Mouse (Mus musculus) heart, embryonic 15.5 days (tissue): ENCODE results near the gene Zmynd15. TPM values are rescaled to one million over a fixed set of nuclear protein-coding genes. Genes with fewer than 3 reads are reported as not detected.

Experiments used
- ATAC-seq: fragments of 200-750 bp; cut with Nextera tagmentation; replicated peaks from 2 replicates; pipeline ENCODE4 v1.8.0; 2017; ENCODE audit warnings: low read depth, moderate TSS enrichment; ENCODE audit not compliant: insufficient number of reproducible peaks, insufficient read depth, low FRiP score
- H3K27ac ChIP-seq: fragments of 300-500 bp; sonication (generic); 2 replicates; pipeline ENCODE4 v1.5.1; 2015; ENCODE audit warnings: mild to moderate bottlenecking, inconsistent platforms
- H3K27me3 ChIP-seq: fragments of 300-500 bp; sonication (generic); 2 replicates; pipeline ENCODE4 v1.6.1; 2015; ENCODE audit warnings: inconsistent platforms
- H3K36me3 ChIP-seq: fragments of 300-500 bp; sonication (generic); 2 replicates; pipeline ENCODE4 v1.6.1; 2015; ENCODE audit warnings: mild to moderate bottlenecking, inconsistent platforms
- H3K4me1 ChIP-seq: fragments of 300-500 bp; sonication (generic); replicated peaks from 2 replicates; pipeline ENCODE4 v1.6.1; 2015; ENCODE audit warnings: inconsistent platforms
- H3K4me2 ChIP-seq: fragments of 300-500 bp; sonication (generic); 2 replicates; pipeline ENCODE4 v1.6.1; 2015; ENCODE audit warnings: inconsistent platforms, mild to moderate bottlenecking, moderate library complexity
- H3K4me3 ChIP-seq: fragments of 300-500 bp; sonication (generic); 2 replicates; pipeline ENCODE4 v1.5.1; 2015; ENCODE audit warnings: mild to moderate bottlenecking, inconsistent platforms
- H3K9ac ChIP-seq: fragments of 300-500 bp; sonication (generic); 2 replicates; pipeline ENCODE4 v1.6.1; 2015; ENCODE audit warnings: mild to moderate bottlenecking, inconsistent platforms
- H3K9me3 ChIP-seq: fragments of 300-500 bp; sonication (generic); replicated peaks from 2 replicates; pipeline ENCODE4 v1.6.1; 2016; ENCODE audit warnings: inconsistent platforms
- WGBS: fragments of 180-500 bp; shearing (Covaris S2); methylation state at CpG from one replicate; pipeline ENCODE4 v1.1.7; 2015; ENCODE audit warnings: mixed read lengths; 5-methylcytosine and 5-hydroxymethylcytosine counted together
- microRNA-seq: library from miRNA; unstranded; fragments of <30 nt; microRNA quantifications from one replicate; pipeline ENCODE4, GENCODE M21; 2016
- polyA plus RNA-seq: library from polyadenylated mRNA; unstranded; fragments of >200 nt; fragmentation: Nextera tagmentation; extraction: Ambion mirVana; gene quantifications from 2 replicates; pipeline ENCODE4 v1.2.1, GENCODE M21; 2015

Gene Zmynd15
- polyA plus RNA-seq, 1 experiment from 2014 or later: 1.5 TPM

- Histone ChIP-seq H3K4me3 (no peak overlapping the region), H3K9ac (no peak overlapping the region), H3K9me3 (no peaks in the 10 kb centered on the region), H3K27me3 (peaks cover 23% of the 10 kb centered on the region), H3K27ac (no peak overlapping the region), H3K36me3 (no peaks in the 10 kb centered on the region), H3K4me2 (no peak overlapping the region), H3K4me1 (peaks cover 7% of the 10 kb centered on the region; the same call in 1 of the 2 replicates)
- 63% methylated on average over 7 of the region's 7 CpGs for WGBS
- no peak for ATAC-seq
Observed at GRCm38 (mm10) chr11:70506962-70507515, 47.8 kb downstream of the Zmynd15 start.

- no peak overlapping the region for H3K27ac ChIP-seq
- no peaks in the 10 kb centered on the region for H3K9me3 ChIP-seq
- no peak for ATAC-seq
- H3K4me2 ChIP-seq: 0 out of 2 replicates have a peak overlapping the region, but pooled peaks have one; percentile 1
- H3K27me3 ChIP-seq: peaks cover 18% of the 10 kb centered on the region
- H3K4me3 ChIP-seq: no peak overlapping the region
- H3K9ac ChIP-seq: no peak overlapping the region
- 9% methylated on average over 19 of the region's 19 CpGs for WGBS
- H3K36me3 ChIP-seq: no peaks in the 10 kb centered on the region
- peaks cover 7% of the 10 kb centered on the region; the same call in 1 of the 2 replicates for H3K4me1 ChIP-seq
Observed at GRCm38 (mm10) chr11:70509753-70510564, 50.7 kb downstream of the Zmynd15 start.

DNA sequence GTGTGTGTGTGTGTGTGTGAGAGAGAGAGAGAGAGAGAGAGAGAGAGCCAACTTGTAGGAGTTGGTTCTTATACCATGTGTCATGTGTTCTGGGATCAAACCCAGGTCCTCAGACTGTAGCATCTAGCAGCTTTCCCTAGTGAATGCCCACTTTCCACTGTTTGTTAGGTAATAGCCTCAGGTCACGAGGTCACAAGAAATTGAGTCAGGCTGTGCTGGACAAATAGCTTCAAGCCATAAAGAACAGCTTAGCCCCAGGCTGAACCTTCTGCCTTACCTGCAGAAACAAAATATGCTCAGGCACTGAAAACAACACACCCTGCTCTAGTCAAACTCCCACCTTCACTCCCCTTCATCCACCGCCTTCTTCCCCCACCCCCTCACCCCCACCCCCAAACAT lies 52.0 kb downstream of the Zmynd15 start:
- Histone ChIP-seq H3K4me1 (peaks cover 7% of the 10 kb centered on the region; the same call in 1 of the 2 replicates), H3K9me3 (no peaks in the 10 kb centered on the region), H3K27ac (no peak overlapping the region), H3K36me3 (no peaks in the 10 kb centered on the region), H3K27me3 (peaks cover 13% of the 10 kb centered on the region), H3K4me2 (no peak overlapping the region), H3K4me3 (no peak overlapping the region), H3K9ac (no peak overlapping the region)
- ATAC-seq: no peak
- WGBS: 72% methylated on average over 2 of the region's 2 CpGs

- Histone ChIP-seq H3K27ac (no peak overlapping the region), H3K4me1 (peaks cover 7% of the 10 kb centered on the region; the same call in 1 of the 2 replicates), H3K9me3 (no peaks in the 10 kb centered on the region), H3K4me3 (no peak overlapping the region), H3K9ac (no peak overlapping the region), H3K4me2 (no peak overlapping the region), H3K27me3 (peaks cover 13% of the 10 kb centered on the region), H3K36me3 (no peaks in the 10 kb centered on the region)
- no peak for ATAC-seq
- WGBS: 85% methylated on average over 7 of the region's 7 CpGs
Observed at GRCm38 (mm10) chr11:70511825-70512224, 52.6 kb downstream of the Zmynd15 start.

GRCm38 (mm10) chr11:70512709-70513342 lies 53.6 kb downstream of the Zmynd15 start:
- Histone ChIP-seq H3K4me3 (no peak overlapping the region), H3K9ac (no peak overlapping the region), H3K27ac (no peak overlapping the region), H3K4me1 (peaks cover 7% of the 10 kb centered on the region; the same call in 1 of the 2 replicates), H3K27me3 (peaks cover 13% of the 10 kb centered on the region), H3K36me3 (no peaks in the 10 kb centered on the region), H3K9me3 (no peaks in the 10 kb centered on the region), H3K4me2 (no peak overlapping the region)
- WGBS: 71% methylated on average over 7 of the region's 7 CpGs
- no peak for ATAC-seq

DNA sequence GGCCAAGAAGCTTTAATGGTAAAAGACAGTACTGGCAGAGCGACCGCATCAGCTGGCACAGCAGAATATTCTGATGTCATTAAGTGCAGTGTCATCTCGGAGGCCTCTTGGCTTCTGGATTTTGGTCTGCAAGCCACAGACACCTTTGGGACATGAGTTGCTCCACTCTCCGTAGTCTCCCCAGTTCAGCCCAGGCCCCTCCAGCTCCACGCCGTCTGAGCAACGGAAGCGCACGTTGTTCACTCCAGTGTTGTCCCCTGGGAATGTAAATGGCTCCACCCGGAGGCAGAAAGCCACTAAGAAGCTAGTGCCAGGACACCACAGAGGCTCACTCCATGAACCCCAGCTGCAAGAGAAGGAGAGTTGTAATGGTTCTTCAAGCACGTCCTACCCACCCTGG lies 54.3 kb downstream of the Zmynd15 start:
- Histone ChIP-seq H3K4me2 (no peak overlapping the region), H3K36me3 (no peaks in the 10 kb centered on the region), H3K4me3 (no peak overlapping the region), H3K4me1 (peaks cover 7% of the 10 kb centered on the region; the same call in 1 of the 2 replicates), H3K9me3 (no peaks in the 10 kb centered on the region), H3K27ac (no peak overlapping the region), H3K27me3 (peaks cover 13% of the 10 kb centered on the region), H3K9ac (no peak overlapping the region)
- no peak for ATAC-seq
- 57% methylated on average over 11 of the region's 11 CpGs for WGBS

GRCm38 (mm10) chr11:70514288-70514687 lies 55.1 kb downstream of the Zmynd15 start, which contains the start of gene Vmo1:
Vmo1 (minus strand) TSS chr11:70514616.
- no peak within 1 kb of the TSS for H3K4me2 ChIP-seq
- H3K27me3 ChIP-seq: peaks cover 11% of the 10 kb centered on the region
- no peaks in the 10 kb centered on the region for H3K36me3 ChIP-seq
- H3K27ac ChIP-seq: no peak within 1 kb of the TSS
- no peak within 1 kb of the TSS for H3K4me3 ChIP-seq
- no peak for ATAC-seq
- H3K4me1 ChIP-seq: peaks cover 8% of the 10 kb centered on the region; the same call in 1 of the 2 replicates
- WGBS: 85% methylated on average over 7 of the region's 7 CpGs
- H3K9ac ChIP-seq: no peak within 1 kb of the TSS
- H3K9me3 ChIP-seq: no peaks in the 10 kb centered on the region

Small RNA genes lying within 50 kb of the gene (microRNA-seq; reads per million reads assigned to microRNA genes)
- not detected for gene Mir7115

Other genes starting within 250 kb of the Zmynd15 start
- 0.54 and 0.65 TPM in 2 replicates for gene Slc16a11, start 246.7 kb upstream of the Zmynd15 start, polyA plus RNA-seq
- gene Slc16a13, start 238.4 kb upstream of the Zmynd15 start, polyA plus RNA-seq: 4.5 and 5.2 TPM in 2 replicates
- 18.1 and 19.8 TPM in 2 replicates for gene Bcl6b, start 229.6 kb upstream of the Zmynd15 start, polyA plus RNA-seq
- 107 and 113 TPM in 2 replicates for gene 0610010K14Rik, start 221.5 kb upstream of the Zmynd15 start, polyA plus RNA-seq
- 7.3 and 10.3 TPM in 2 replicates for gene Gm21988, start 219.6 kb upstream of the Zmynd15 start, polyA plus RNA-seq
- gene Rnasek, start 219.6 kb upstream of the Zmynd15 start, polyA plus RNA-seq: 198 and 215 TPM in 2 replicates
- gene Alox12, start 204.1 kb upstream of the Zmynd15 start, polyA plus RNA-seq: 4.1 TPM in 2 replicates
- 0.45 and 2.8 TPM in 2 replicates for gene Alox12e, start 136.8 kb upstream of the Zmynd15 start, polyA plus RNA-seq
- gene Alox15, start 107.4 kb upstream of the Zmynd15 start, polyA plus RNA-seq: 0.23 and 0.58 TPM in 2 replicates
- gene Pelp1, start 49.4 kb upstream of the Zmynd15 start, polyA plus RNA-seq: 17.6 and 24.3 TPM in 2 replicates
- 11.4 and 14.7 TPM in 2 replicates for gene Arrb2, start 26.8 kb upstream of the Zmynd15 start, polyA plus RNA-seq
- gene Med11, start 7.5 kb upstream of the Zmynd15 start, polyA plus RNA-seq: 19.5 and 24.2 TPM in 2 replicates
- 9.0 and 10.2 TPM in 2 replicates for gene Cxcl16, start 551 bp downstream of the Zmynd15 start, polyA plus RNA-seq
- 4.9 and 5.4 TPM in 2 replicates for gene Tm4sf5, start 45.8 kb downstream of the Zmynd15 start, polyA plus RNA-seq
- gene Vmo1, start 55.2 kb downstream of the Zmynd15 start, polyA plus RNA-seq: 0.19 and 0.37 TPM in 2 replicates
- 0.42 TPM in 1 of 2 replicates, not detected in the other for gene Gltpd2, start 59.8 kb downstream of the Zmynd15 start, polyA plus RNA-seq
- gene Psmb6, start 65.9 kb downstream of the Zmynd15 start, polyA plus RNA-seq: 509 and 590 TPM in 2 replicates
- gene Gm40193, start 73.5 kb downstream of the Zmynd15 start, polyA plus RNA-seq: not detected in 2 replicates
- 10.4 and 11.7 TPM in 2 replicates for gene Pld2, start 80.6 kb downstream of the Zmynd15 start, polyA plus RNA-seq
- 8.1 and 11.8 TPM in 2 replicates for gene Mink1, start 103.4 kb downstream of the Zmynd15 start, polyA plus RNA-seq
- not detected in 2 replicates for gene 4930544D05Rik, start 156.4 kb downstream of the Zmynd15 start, polyA plus RNA-seq
- gene Chrne, start 159.8 kb downstream of the Zmynd15 start, polyA plus RNA-seq: 0.30 TPM in 1 of 2 replicates, not detected in the other
- 0.62 and 0.67 TPM in 2 replicates for gene Gp1ba, start 179.7 kb downstream of the Zmynd15 start, polyA plus RNA-seq
- 75.1 and 81.2 TPM in 2 replicates for gene Rnf167, start 187.8 kb downstream of the Zmynd15 start, polyA plus RNA-seq
- gene Slc25a11, start 188.0 kb downstream of the Zmynd15 start, polyA plus RNA-seq: 279 TPM in 2 replicates
- gene Pfn1, start 195.2 kb downstream of the Zmynd15 start, polyA plus RNA-seq: 1,318 and 1,359 TPM in 2 replicates
- gene Eno3, start 197.8 kb downstream of the Zmynd15 start, polyA plus RNA-seq: 389 and 492 TPM in 2 replicates
- gene Spag7, start 210.0 kb downstream of the Zmynd15 start, polyA plus RNA-seq: 168 and 186 TPM in 2 replicates
- gene Camta2, start 228.7 kb downstream of the Zmynd15 start, polyA plus RNA-seq: 11.3 and 16.0 TPM in 2 replicates
- gene Inca1, start 240.7 kb downstream of the Zmynd15 start, polyA plus RNA-seq: 1.4 and 2.2 TPM in 2 replicates
- gene Kif1c, start 241.1 kb downstream of the Zmynd15 start, polyA plus RNA-seq: 5.3 and 5.5 TPM in 2 replicates